Mouse (Mus musculus): ENCODE data around the gene Fbxw5. TPM values are rescaled to one million over a fixed set of nuclear protein-coding genes. Genes with fewer than 3 reads are reported as not detected.
A peak's percentile ranks its signal among the peaks of the same experiment; 100 is the strongest.

Fbxw5 gene
- polyA plus RNA-seq, 1 experiment from 2014 or later: 77.5 TPM

GRCm38 (mm10) chr2:25460551-25461309, 39.8 kb upstream of the Fbxw5 start, which contains the start of gene Paxx:
Gene Paxx (minus strand): TSS chr2:25461094.
- Histone ChIP-seq H3K9me3 (ENCODE audit: control insufficient read depth, low read depth, low read length) (no peaks in the 10 kb centered on the region), H3K36me3 (ENCODE audit: control insufficient read depth, insufficient read depth, low read length) (peaks cover 6% of the 10 kb centered on the region), H3K27me3 (ENCODE audit: control insufficient read depth, insufficient read depth, low read length) (no peaks in the 10 kb centered on the region), H3K4me2 (replicated peaks; ENCODE audit: low read depth, low read length) (peak within 1 kb of the TSS; percentile 55), H3K9ac (replicated peaks; ENCODE audit: low read depth, low read length) (peak within 1 kb of the TSS; percentile 39), H3K4me3 (ENCODE audit: low read depth, low read length) (peak within 1 kb of the TSS; percentile 47), H3K27ac (ENCODE audit: low read length) (peak within 1 kb of the TSS; percentile 75; the same call in 1 of the 2 replicates), H3K4me1 (ENCODE audit: control insufficient read depth, insufficient read depth, low read length) (peaks cover 17% of the 10 kb centered on the region)
- under 1% methylated on average over 48 of the region's 48 CpGs for WGBS
- peak; percentile 90 for ATAC-seq (ENCODE audit: insufficient number of reproducible peaks, insufficient read depth, low FRiP score, low read depth)

- Histone ChIP-seq H3K27ac (ENCODE audit: low read length) (peak overlapping the region; percentile 36; the same call in 1 of the 2 replicates), H3K4me3 (ENCODE audit: low read depth, low read length) (peak overlapping the region; percentile 47), H3K36me3 (ENCODE audit: control insufficient read depth, insufficient read depth, low read length) (peaks cover 6% of the 10 kb centered on the region), H3K27me3 (ENCODE audit: control insufficient read depth, insufficient read depth, low read length) (no peaks in the 10 kb centered on the region), H3K9ac (replicated peaks; ENCODE audit: low read depth, low read length) (0 out of 2 replicates have a peak overlapping the region, but pooled peaks have one; percentile 25), H3K9me3 (ENCODE audit: control insufficient read depth, low read depth, low read length) (no peaks in the 10 kb centered on the region), H3K4me1 (ENCODE audit: control insufficient read depth, insufficient read depth, low read length) (peaks cover 17% of the 10 kb centered on the region), H3K4me2 (replicated peaks; ENCODE audit: low read depth, low read length) (peak overlapping the region; percentile 55)
- no peak for ATAC-seq (ENCODE audit: insufficient number of reproducible peaks, insufficient read depth, low FRiP score, low read depth)
- WGBS: 20% methylated on average over 3 of the region's 3 CpGs
Measured at GRCm38 (mm10) chr2:25461407-25461806, 39.1 kb upstream of the Fbxw5 start.

- Histone ChIP-seq H3K36me3 (ENCODE audit: control insufficient read depth, insufficient read depth, low read length) (no peaks in the 10 kb centered on the region), H3K9me3 (ENCODE audit: control insufficient read depth, low read depth, low read length) (no peaks in the 10 kb centered on the region), H3K9ac (replicated peaks; ENCODE audit: low read depth, low read length) (no peak overlapping the region), H3K27ac (ENCODE audit: low read length) (no peak overlapping the region), H3K27me3 (ENCODE audit: control insufficient read depth, insufficient read depth, low read length) (no peaks in the 10 kb centered on the region), H3K4me3 (ENCODE audit: low read depth, low read length) (no peak overlapping the region), H3K4me1 (ENCODE audit: control insufficient read depth, insufficient read depth, low read length) (peaks cover 17% of the 10 kb centered on the region), H3K4me2 (replicated peaks; ENCODE audit: low read depth, low read length) (no peak overlapping the region)
- 79% methylated on average over 3 of the region's 3 CpGs for WGBS
- no peak for ATAC-seq (ENCODE audit: insufficient number of reproducible peaks, insufficient read depth, low FRiP score, low read depth)
Measured at GRCm38 (mm10) chr2:25463630-25464029, 36.9 kb upstream of the Fbxw5 start.

- Histone ChIP-seq H3K27me3 (ENCODE audit: control insufficient read depth, insufficient read depth, low read length) (no peaks in the 10 kb centered on the region), H3K36me3 (ENCODE audit: control insufficient read depth, insufficient read depth, low read length) (no peaks in the 10 kb centered on the region), H3K9ac (replicated peaks; ENCODE audit: low read depth, low read length) (no peak overlapping the region), H3K27ac (ENCODE audit: low read length) (no peak overlapping the region), H3K9me3 (ENCODE audit: control insufficient read depth, low read depth, low read length) (no peaks in the 10 kb centered on the region), H3K4me1 (ENCODE audit: control insufficient read depth, insufficient read depth, low read length) (peaks cover 8% of the 10 kb centered on the region), H3K4me3 (ENCODE audit: low read depth, low read length) (no peak overlapping the region), H3K4me2 (replicated peaks; ENCODE audit: low read depth, low read length) (no peak overlapping the region)
- no peak for ATAC-seq (ENCODE audit: insufficient number of reproducible peaks, insufficient read depth, low FRiP score, low read depth)
- 73% methylated on average over 2 of the region's 2 CpGs for WGBS
Measured at GRCm38 (mm10) chr2:25465256-25465655, 35.3 kb upstream of the Fbxw5 start.

- Histone ChIP-seq H3K4me1 (ENCODE audit: control insufficient read depth, insufficient read depth, low read length) (peaks cover 6% of the 10 kb centered on the region), H3K27ac (ENCODE audit: low read length) (no peak overlapping the region), H3K4me2 (replicated peaks; ENCODE audit: low read depth, low read length) (no peak overlapping the region), H3K36me3 (ENCODE audit: control insufficient read depth, insufficient read depth, low read length) (no peaks in the 10 kb centered on the region), H3K4me3 (ENCODE audit: low read depth, low read length) (no peak overlapping the region), H3K9me3 (ENCODE audit: control insufficient read depth, low read depth, low read length) (no peaks in the 10 kb centered on the region), H3K9ac (replicated peaks; ENCODE audit: low read depth, low read length) (no peak overlapping the region), H3K27me3 (ENCODE audit: control insufficient read depth, insufficient read depth, low read length) (no peaks in the 10 kb centered on the region)
- WGBS: 50% methylated on average over 10 of the region's 10 CpGs
- ATAC-seq (ENCODE audit: insufficient number of reproducible peaks, insufficient read depth, low FRiP score, low read depth): no peak
Measured at GRCm38 (mm10) chr2:25465816-25466635, 34.5 kb upstream of the Fbxw5 start.

- Histone ChIP-seq H3K9ac (replicated peaks; ENCODE audit: low read depth, low read length) (no peak overlapping the region), H3K4me2 (replicated peaks; ENCODE audit: low read depth, low read length) (no peak overlapping the region), H3K36me3 (ENCODE audit: control insufficient read depth, insufficient read depth, low read length) (no peaks in the 10 kb centered on the region), H3K9me3 (ENCODE audit: control insufficient read depth, low read depth, low read length) (no peaks in the 10 kb centered on the region), H3K27me3 (ENCODE audit: control insufficient read depth, insufficient read depth, low read length) (no peaks in the 10 kb centered on the region), H3K27ac (ENCODE audit: low read length) (no peak overlapping the region), H3K4me1 (ENCODE audit: control insufficient read depth, insufficient read depth, low read length) (no peaks in the 10 kb centered on the region), H3K4me3 (ENCODE audit: low read depth, low read length) (no peak overlapping the region)
- 74% methylated on average over 14 of the region's 14 CpGs for WGBS
- no peak for ATAC-seq (ENCODE audit: insufficient number of reproducible peaks, insufficient read depth, low FRiP score, low read depth)
Measured at GRCm38 (mm10) chr2:25467606-25468303, 32.8 kb upstream of the Fbxw5 start.

GRCm38 (mm10) chr2:25468962-25469915, 31.3 kb upstream of the Fbxw5 start:
- WGBS: 61% methylated on average over 10 of the region's 10 CpGs
- Histone ChIP-seq H3K36me3 (ENCODE audit: control insufficient read depth, insufficient read depth, low read length) (no peaks in the 10 kb centered on the region), H3K27ac (ENCODE audit: low read length) (no peak overlapping the region), H3K27me3 (ENCODE audit: control insufficient read depth, insufficient read depth, low read length) (no peaks in the 10 kb centered on the region), H3K9me3 (ENCODE audit: control insufficient read depth, low read depth, low read length) (no peaks in the 10 kb centered on the region), H3K4me1 (ENCODE audit: control insufficient read depth, insufficient read depth, low read length) (no peaks in the 10 kb centered on the region), H3K9ac (replicated peaks; ENCODE audit: low read depth, low read length) (no peak overlapping the region), H3K4me3 (ENCODE audit: low read depth, low read length) (no peak overlapping the region), H3K4me2 (replicated peaks; ENCODE audit: low read depth, low read length) (no peak overlapping the region)
- ATAC-seq (ENCODE audit: insufficient number of reproducible peaks, insufficient read depth, low FRiP score, low read depth): no peak
